Mouse (Mus musculus) embryonic facial prominence, embryonic 10.5 days (tissue): Measurements from ENCODE around the gene Fhl3. TPM values are rescaled to one million over a fixed set of nuclear protein-coding genes. Genes with fewer than 3 reads are reported as not detected.
A peak's percentile ranks its signal among the peaks of the same experiment; 100 is the strongest.

Source experiments
- DNase-seq: peaks from one replicate; pipeline ENCODE4 v3.0.0-alpha.2; 2017; ENCODE audit warnings: low spot score
- H3K27ac ChIP-seq: fragments of 300-500 bp; sonication (generic); replicated peaks from 2 replicates; pipeline ENCODE4 v1.5.1; 2016; ENCODE audit warnings: mild to moderate bottlenecking
- H3K27me3 ChIP-seq: fragments of 300-500 bp; sonication (generic); replicated peaks from 2 replicates; pipeline ENCODE4 v1.6.1; 2016; ENCODE audit warnings: low read depth, mild to moderate bottlenecking; ENCODE audit not compliant: poor library complexity, severe bottlenecking
- H3K36me3 ChIP-seq: fragments of 300-500 bp; sonication (generic); replicated peaks from 2 replicates; pipeline ENCODE4 v1.6.1; 2016; ENCODE audit warnings: mild to moderate bottlenecking, moderate library complexity
- H3K4me1 ChIP-seq: fragments of 300-500 bp; sonication (generic); 2 replicates; pipeline ENCODE4 v1.6.1; 2016
- H3K4me3 ChIP-seq: fragments of 300-500 bp; sonication (generic); 2 replicates; pipeline ENCODE4 v1.5.1; 2016; ENCODE audit warnings: mild to moderate bottlenecking, moderate library complexity
- H3K9me3 ChIP-seq: fragments of 300-500 bp; sonication (generic); 2 replicates; pipeline ENCODE4 v1.6.1; 2016; ENCODE audit warnings: mild to moderate bottlenecking
- WGBS: fragments of 180-500 bp; shearing (Covaris S2); methylation state at CpG from one replicate; pipeline ENCODE4 v1.1.7; 2016; 5-methylcytosine and 5-hydroxymethylcytosine counted together
- microRNA counts: library from miRNA; unstranded; fragments of <30 nt; microRNA quantifications from one replicate; lab custom pipeline; 2017
- microRNA-seq: library from miRNA; unstranded; fragments of <30 nt; microRNA quantifications from one replicate; pipeline ENCODE4, GENCODE M21; 2017
- polyA plus RNA-seq: library from polyadenylated mRNA; unstranded; fragments of >200 nt; fragmentation: Nextera tagmentation; extraction: Ambion mirVana; gene quantifications from 2 replicates; pipeline ENCODE4 v1.2.1, GENCODE M21; 2016

The Fhl3 gene
- polyA plus RNA-seq, 1 experiment from 2014 or later = 15.5 TPM

GRCm38 (mm10) chr4:124752281-124753199, 52.0 kb downstream of the Fhl3 start:
- H3K9me3 ChIP-seq = no peaks in the 10 kb centered on the region
- H3K4me3 ChIP-seq = peak overlapping the region; percentile 83
- H3K36me3 ChIP-seq = no peaks in the 10 kb centered on the region
- H3K27me3 ChIP-seq = peaks cover 16% of the 10 kb centered on the region
- WGBS = 16% methylated on average over 15 of the region's 15 CpGs
- peaks cover 27% of the 10 kb centered on the region for H3K4me1 ChIP-seq
- H3K27ac ChIP-seq = peak overlapping the region; percentile 75; the same call in 1 of the 2 replicates
- DNase-seq = no peak

DNA sequence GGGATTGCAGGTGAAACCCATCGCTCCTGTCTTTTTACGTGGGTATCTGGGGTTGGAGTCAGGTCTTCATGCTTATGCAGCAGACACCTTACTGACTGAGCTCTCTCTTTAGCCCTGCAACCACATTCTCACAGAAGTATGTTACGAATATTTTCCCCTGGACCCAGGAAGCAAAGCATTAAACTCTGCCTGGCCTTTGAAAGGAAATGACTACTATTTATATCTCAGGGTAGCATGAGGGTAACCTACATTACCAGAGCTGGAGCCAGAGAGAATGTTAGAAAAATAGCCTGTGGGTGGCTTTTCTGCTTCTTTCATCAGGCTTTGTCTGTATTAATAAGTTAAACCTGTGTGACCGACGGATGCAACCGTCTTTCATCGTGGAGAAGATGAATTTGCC, 55.0 kb downstream of the Fhl3 start:
- 62% methylated on average over 7 of the region's 7 CpGs for WGBS
- H3K27me3 ChIP-seq = peaks cover 1% of the 10 kb centered on the region; the same call in 1 of the 2 replicates
- no peak overlapping the region for H3K27ac ChIP-seq
- H3K9me3 ChIP-seq = no peaks in the 10 kb centered on the region
- no peak for DNase-seq
- peaks cover 8% of the 10 kb centered on the region; the same call in 1 of the 2 replicates for H3K36me3 ChIP-seq
- H3K4me1 ChIP-seq = peaks cover 24% of the 10 kb centered on the region
- H3K4me3 ChIP-seq = no peak overlapping the region

MicroRNAs encoded within 50 kb of the gene (microRNA counts, 519-probe panel; counts per million panel counts)
- microRNA mmu-miR-697 (lab: Ali Mortazavi, UCI) (188 counts per million, percentile 57 among the panel's probes with 10 or more counts), microRNA mmu-miR-698 (lab: Ali Mortazavi, UCI) (188 counts per million, percentile 57 among the panel's probes with 10 or more counts)

Small RNA genes lying within 50 kb of the gene (microRNA-seq; reads per million reads assigned to microRNA genes)
- gene Gm24721 (not detected), gene Mir697 (not detected), gene Mir698 (not detected)

Other genes with a start within 250 kb of the Fhl3 start
- 0.24 TPM in 1 of 2 replicates, not detected in the other for gene 3100002H09Rik, start 89.9 kb upstream of the Fhl3 start, polyA plus RNA-seq
- gene Pou3f1, start 43.9 kb upstream of the Fhl3 start, polyA plus RNA-seq = 1.7 and 2.5 TPM in 2 replicates
- gene Utp11, start 7.1 kb upstream of the Fhl3 start, polyA plus RNA-seq = 70.8 and 78.6 TPM in 2 replicates
- gene Sf3a3, start 14.1 kb downstream of the Fhl3 start, polyA plus RNA-seq = 265 and 267 TPM in 2 replicates
- gene Inpp5b, start 41.1 kb downstream of the Fhl3 start, polyA plus RNA-seq = 25.0 and 25.2 TPM in 2 replicates
- 15.9 and 17.9 TPM in 2 replicates for gene Mtf1, start 101.4 kb downstream of the Fhl3 start, polyA plus RNA-seq
- gene Yrdc, start 150.0 kb downstream of the Fhl3 start, polyA plus RNA-seq = 40.4 and 41.1 TPM in 2 replicates
- gene 1110065P20Rik, start 150.5 kb downstream of the Fhl3 start, polyA plus RNA-seq = 38.9 and 40.3 TPM in 2 replicates
- gene Maneal, start 161.5 kb downstream of the Fhl3 start, polyA plus RNA-seq = 1.0 and 1.2 TPM in 2 replicates
- gene Epha10, start 180.2 kb downstream of the Fhl3 start, polyA plus RNA-seq = 1.1 and 1.6 TPM in 2 replicates
- 17.6 and 18.0 TPM in 2 replicates for gene 9930104L06Rik, start 236.3 kb downstream of the Fhl3 start, polyA plus RNA-seq
- gene Cdca8, start 238.6 kb downstream of the Fhl3 start, polyA plus RNA-seq = 230 and 239 TPM in 2 replicates